Mouse (Mus musculus): ENCODE results near the gene Runx1. TPM values are rescaled to one million over a fixed set of nuclear protein-coding genes. Genes with fewer than 3 reads are reported as not detected.

The Runx1 gene
- polyA plus RNA-seq, 1 experiment from 2014 or later = 13.8 TPM

DNA sequence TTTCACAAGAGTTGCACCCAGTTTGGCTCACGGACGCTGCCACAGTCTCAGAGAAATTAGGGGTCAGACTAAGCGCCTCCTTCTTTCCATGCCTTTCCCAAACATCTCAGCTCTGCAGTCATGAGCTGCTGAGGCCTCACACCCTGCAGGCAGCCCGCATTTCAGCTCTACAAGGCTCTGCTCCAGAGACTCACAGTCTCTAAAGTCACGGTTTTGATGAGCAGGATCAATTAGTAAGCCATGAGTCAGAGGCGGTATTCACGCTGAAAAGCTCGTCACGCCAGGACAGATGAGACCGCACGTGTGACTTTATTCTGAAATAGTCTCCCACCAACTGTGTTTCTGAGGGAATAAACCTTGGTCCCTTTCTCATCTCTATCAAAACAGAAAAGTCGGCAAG, 86.0 kb downstream of the Runx1 start:
- peaks cover 28% of the 10 kb centered on the region for H3K4me1 ChIP-seq
- no peak for ATAC-seq (ENCODE audit: insufficient number of reproducible peaks, insufficient read depth, low FRiP score, low TSS enrichment)
- H3K4me2 ChIP-seq (replicated peaks) = no peak overlapping the region
- H3K9me3 ChIP-seq = no peaks in the 10 kb centered on the region
- no peaks in the 10 kb centered on the region for H3K27me3 ChIP-seq
- 44% methylated on average over 12 of the region's 12 CpGs for WGBS
- peak overlapping the region; percentile 61 for H3K27ac ChIP-seq
- no peak overlapping the region for H3K4me3 ChIP-seq
- no peak overlapping the region for H3K9ac ChIP-seq
- no peaks in the 10 kb centered on the region for H3K36me3 ChIP-seq

GRCm38 (mm10) chr16:92739071-92739793, 86.7 kb downstream of the Runx1 start:
- whole genome bisulfite sequencing = 59% methylated on average over 7 of the region's 7 CpGs
- Histone ChIP-seq H3K4me1 (peaks cover 23% of the 10 kb centered on the region), H3K9ac (no peak overlapping the region), H3K27ac (peak overlapping the region; percentile 61; the same call in 1 of the 2 replicates), H3K4me3 (no peak overlapping the region), H3K9me3 (no peaks in the 10 kb centered on the region), H3K4me2 (replicated peaks) (no peak overlapping the region), H3K36me3 (no peaks in the 10 kb centered on the region), H3K27me3 (no peaks in the 10 kb centered on the region)
- no peak for ATAC-seq (ENCODE audit: insufficient number of reproducible peaks, insufficient read depth, low FRiP score, low TSS enrichment)

DNA sequence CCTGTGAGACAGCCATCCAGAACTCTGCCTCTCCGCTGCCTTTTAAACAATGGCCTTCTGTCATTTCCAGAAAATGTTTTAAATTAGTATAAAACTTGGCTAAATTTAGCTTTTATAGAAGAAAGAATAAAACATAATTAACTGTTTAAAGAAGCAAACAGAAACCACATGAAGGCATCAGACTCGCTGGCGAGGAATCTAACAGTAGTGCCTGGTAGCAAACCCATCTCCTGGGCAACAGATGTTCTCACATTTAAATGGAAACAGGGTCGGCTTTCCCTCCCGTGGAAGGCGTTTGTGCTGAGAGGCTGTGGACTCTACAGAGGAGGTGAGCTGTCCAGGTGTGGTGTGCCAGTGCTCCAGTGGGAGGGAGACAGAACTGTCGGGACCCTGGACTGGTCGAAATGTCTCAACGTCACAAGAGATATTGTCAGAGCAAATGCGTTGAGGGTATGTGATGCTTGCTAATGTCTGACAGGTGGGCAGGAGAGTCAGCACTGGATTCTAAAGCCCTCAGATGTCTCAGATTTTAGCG, 87.4 kb downstream of the Runx1 start:
- WGBS = 41% methylated on average over 11 of the region's 11 CpGs
- Histone ChIP-seq H3K9ac (no peak overlapping the region), H3K27me3 (no peaks in the 10 kb centered on the region), H3K27ac (peak overlapping the region; percentile 25; the same call in 1 of the 2 replicates), H3K36me3 (no peaks in the 10 kb centered on the region), H3K4me3 (no peak overlapping the region), H3K4me2 (replicated peaks) (no peak overlapping the region), H3K4me1 (peaks cover 16% of the 10 kb centered on the region; the same call in 1 of the 2 replicates), H3K9me3 (no peaks in the 10 kb centered on the region)
- ATAC-seq (ENCODE audit: insufficient number of reproducible peaks, insufficient read depth, low FRiP score, low TSS enrichment) = no peak

DNA sequence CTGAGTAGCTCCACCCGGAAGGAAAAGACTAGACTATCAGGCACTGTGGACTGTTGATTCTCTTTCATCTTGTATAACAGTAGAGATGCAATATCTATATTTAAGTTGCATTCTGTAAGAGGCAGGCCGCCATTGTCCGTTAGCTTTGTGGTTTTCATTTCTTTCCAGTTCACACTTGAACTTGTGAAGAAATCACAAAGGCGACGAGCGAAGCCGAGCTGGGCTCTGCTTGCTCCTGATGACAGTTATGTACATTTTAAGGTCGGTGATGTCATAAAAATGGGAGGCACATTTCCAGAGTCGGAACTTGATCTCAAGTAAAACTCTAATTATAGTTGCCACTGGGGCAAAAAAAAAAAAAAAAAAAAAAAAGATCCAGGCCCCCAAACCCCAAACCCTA, 99.1 kb downstream of the Runx1 start:
- no peaks in the 10 kb centered on the region for H3K9me3 ChIP-seq
- peaks cover 3% of the 10 kb centered on the region; the same call in 1 of the 2 replicates for H3K4me1 ChIP-seq
- no peaks in the 10 kb centered on the region for H3K36me3 ChIP-seq
- ATAC-seq (ENCODE audit: insufficient number of reproducible peaks, insufficient read depth, low FRiP score, low TSS enrichment) = no peak
- no peak overlapping the region for H3K4me2 ChIP-seq (replicated peaks)
- no peaks in the 10 kb centered on the region for H3K27me3 ChIP-seq
- no peak overlapping the region for H3K4me3 ChIP-seq
- no peak overlapping the region for H3K27ac ChIP-seq
- no peak overlapping the region for H3K9ac ChIP-seq
- 86% methylated on average over 9 of the region's 9 CpGs for WGBS

GRCm38 (mm10) chr16:92724526-92724925, 101.4 kb downstream of the Runx1 start:
- Histone ChIP-seq H3K4me1 (peaks cover 16% of the 10 kb centered on the region), H3K9ac (no peak overlapping the region), H3K4me2 (replicated peaks) (no peak overlapping the region), H3K4me3 (no peak overlapping the region), H3K9me3 (no peaks in the 10 kb centered on the region), H3K36me3 (no peaks in the 10 kb centered on the region), H3K27me3 (0 out of 2 replicates have a peak, but pooled peaks cover 5% of the 10 kb centered on the region), H3K27ac (no peak overlapping the region)
- WGBS = 88% methylated on average over 3 of the region's 3 CpGs
- ATAC-seq (ENCODE audit: insufficient number of reproducible peaks, insufficient read depth, low FRiP score, low TSS enrichment) = no peak

GRCm38 (mm10) chr16:92720678-92721077, 105.3 kb downstream of the Runx1 start:
- H3K27ac ChIP-seq = peak overlapping the region; percentile 69
- H3K27me3 ChIP-seq = peaks cover 22% of the 10 kb centered on the region
- peaks cover 26% of the 10 kb centered on the region for H3K4me1 ChIP-seq
- ATAC-seq (ENCODE audit: insufficient number of reproducible peaks, insufficient read depth, low FRiP score, low TSS enrichment) = no peak
- H3K4me3 ChIP-seq = no peak overlapping the region
- H3K36me3 ChIP-seq = no peaks in the 10 kb centered on the region
- H3K4me2 ChIP-seq (replicated peaks) = no peak overlapping the region
- 63% methylated on average over 10 of the region's 10 CpGs for WGBS
- H3K9ac ChIP-seq = no peak overlapping the region
- no peaks in the 10 kb centered on the region for H3K9me3 ChIP-seq

DNA sequence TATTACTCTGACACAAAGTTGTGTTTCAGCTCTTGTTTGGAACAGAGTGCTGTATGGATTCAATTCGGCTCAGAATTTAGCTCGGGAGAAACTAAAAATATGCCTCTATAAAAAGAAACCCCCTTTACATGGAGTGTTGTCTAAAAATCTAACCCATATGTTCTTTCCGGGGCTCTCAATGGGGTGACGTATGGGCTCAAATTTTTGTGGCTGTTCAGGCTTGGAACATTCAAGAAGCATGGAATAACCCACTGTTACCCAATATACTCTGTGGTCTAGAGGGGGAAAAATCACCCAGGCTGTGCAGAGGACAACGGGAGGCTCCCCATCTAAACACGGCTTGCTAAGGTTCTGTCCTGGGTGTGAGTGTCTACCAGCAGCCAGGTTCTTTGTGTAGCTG, 106.2 kb downstream of the Runx1 start:
- WGBS = 57% methylated on average over 6 of the region's 6 CpGs
- ATAC-seq (ENCODE audit: insufficient number of reproducible peaks, insufficient read depth, low FRiP score, low TSS enrichment) = peak; percentile 48; the same call in 1 of the 2 replicates
- Histone ChIP-seq H3K4me3 (no peak overlapping the region), H3K36me3 (no peaks in the 10 kb centered on the region), H3K9ac (no peak overlapping the region), H3K27me3 (peaks cover 25% of the 10 kb centered on the region), H3K4me1 (peaks cover 26% of the 10 kb centered on the region), H3K9me3 (no peaks in the 10 kb centered on the region), H3K4me2 (replicated peaks) (no peak overlapping the region), H3K27ac (peak overlapping the region; percentile 69)

DNA sequence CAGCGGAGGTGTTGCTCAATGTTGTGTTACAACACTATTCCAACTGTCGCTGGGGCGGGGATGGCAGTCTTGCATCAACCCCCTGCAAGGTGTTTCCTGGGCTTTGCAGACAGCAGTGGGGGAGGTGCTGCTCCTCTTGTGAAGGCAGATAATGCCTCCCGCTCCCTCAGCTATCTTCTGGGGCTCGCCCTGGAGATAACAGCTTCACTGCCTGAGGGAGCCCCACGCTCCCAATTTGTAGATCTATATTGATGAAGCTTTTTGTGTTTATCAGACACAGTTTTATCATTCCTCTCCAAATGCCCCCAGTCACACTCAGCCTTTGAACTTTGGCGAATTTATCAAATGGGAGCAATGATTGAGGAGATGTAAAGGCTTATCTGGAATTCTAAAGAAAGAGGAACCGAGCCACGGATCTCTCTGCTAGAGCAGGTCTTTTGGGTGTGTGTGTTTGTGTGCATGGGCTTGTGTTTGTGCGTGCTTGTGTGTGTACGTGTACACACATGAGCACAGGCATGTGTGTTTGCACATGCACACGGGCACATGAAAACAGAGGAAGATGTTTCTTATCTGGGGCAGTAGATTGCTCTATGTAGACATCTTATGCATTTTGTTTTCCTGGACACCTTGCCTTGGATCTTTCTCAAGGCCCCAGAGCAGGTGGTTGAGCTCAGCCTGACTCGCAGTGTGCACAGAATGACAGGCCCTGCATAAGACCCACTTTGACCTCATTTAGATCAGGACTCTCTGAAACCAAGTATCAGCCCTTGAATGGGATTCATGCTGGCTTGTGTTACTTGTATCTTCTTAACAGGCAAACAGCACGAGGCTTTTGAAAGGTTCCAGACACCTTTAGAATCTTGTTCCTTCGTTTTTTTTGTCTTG, 110.1 kb downstream of the Runx1 start:
- H3K9me3 ChIP-seq = no peaks in the 10 kb centered on the region
- no peak overlapping the region for H3K4me3 ChIP-seq
- no peak overlapping the region for H3K4me2 ChIP-seq (replicated peaks)
- H3K4me1 ChIP-seq = peaks cover 21% of the 10 kb centered on the region
- no peak for ATAC-seq (ENCODE audit: insufficient number of reproducible peaks, insufficient read depth, low FRiP score, low TSS enrichment)
- H3K27ac ChIP-seq = no peak overlapping the region
- 37% methylated on average over 15 of the region's 15 CpGs for WGBS
- H3K36me3 ChIP-seq = no peaks in the 10 kb centered on the region
- H3K9ac ChIP-seq = no peak overlapping the region
- H3K27me3 ChIP-seq = peaks cover 25% of the 10 kb centered on the region

- no peak overlapping the region for H3K4me2 ChIP-seq (replicated peaks)
- no peak overlapping the region for H3K9ac ChIP-seq
- H3K27ac ChIP-seq = no peak overlapping the region
- peaks cover 8% of the 10 kb centered on the region; the same call in 1 of the 2 replicates for H3K4me1 ChIP-seq
- H3K4me3 ChIP-seq = no peak overlapping the region
- H3K9me3 ChIP-seq = no peaks in the 10 kb centered on the region
- H3K27me3 ChIP-seq = no peaks in the 10 kb centered on the region
- WGBS = 35% methylated on average over 1 of the region's 1 CpGs
- ATAC-seq (ENCODE audit: insufficient number of reproducible peaks, insufficient read depth, low FRiP score, low TSS enrichment) = no peak
- H3K36me3 ChIP-seq = no peaks in the 10 kb centered on the region
Measured at GRCm38 (mm10) chr16:92710161-92710560, 115.8 kb downstream of the Runx1 start.

DNA sequence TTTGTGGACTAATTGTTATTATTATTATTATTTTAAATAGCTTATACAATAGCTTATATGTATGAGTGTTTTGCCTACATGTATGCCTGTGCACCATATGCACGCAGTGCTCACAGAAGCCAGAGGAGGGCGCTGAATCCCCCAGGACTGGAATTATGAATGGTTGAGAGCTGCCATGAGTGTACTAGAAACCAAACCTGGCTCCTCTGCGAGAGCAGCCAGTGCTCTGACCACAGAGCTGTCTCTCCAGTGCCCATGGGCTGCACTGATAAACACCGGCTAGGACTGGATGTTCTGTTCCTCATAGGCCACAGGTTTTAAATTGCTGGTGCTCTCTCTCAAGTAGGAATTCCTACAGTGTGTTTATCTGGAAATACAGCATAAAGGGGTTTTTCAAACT, 117.2 kb downstream of the Runx1 start:
- ATAC-seq (ENCODE audit: insufficient number of reproducible peaks, insufficient read depth, low FRiP score, low TSS enrichment) = no peak
- Histone ChIP-seq H3K27ac (no peak overlapping the region), H3K27me3 (0 out of 2 replicates have a peak, but pooled peaks cover 5% of the 10 kb centered on the region), H3K36me3 (no peaks in the 10 kb centered on the region), H3K4me3 (no peak overlapping the region), H3K9ac (no peak overlapping the region), H3K4me1 (peaks cover 8% of the 10 kb centered on the region; the same call in 1 of the 2 replicates), H3K9me3 (no peaks in the 10 kb centered on the region), H3K4me2 (replicated peaks) (no peak overlapping the region)
- 64% methylated on average over 4 of the region's 4 CpGs for WGBS

DNA sequence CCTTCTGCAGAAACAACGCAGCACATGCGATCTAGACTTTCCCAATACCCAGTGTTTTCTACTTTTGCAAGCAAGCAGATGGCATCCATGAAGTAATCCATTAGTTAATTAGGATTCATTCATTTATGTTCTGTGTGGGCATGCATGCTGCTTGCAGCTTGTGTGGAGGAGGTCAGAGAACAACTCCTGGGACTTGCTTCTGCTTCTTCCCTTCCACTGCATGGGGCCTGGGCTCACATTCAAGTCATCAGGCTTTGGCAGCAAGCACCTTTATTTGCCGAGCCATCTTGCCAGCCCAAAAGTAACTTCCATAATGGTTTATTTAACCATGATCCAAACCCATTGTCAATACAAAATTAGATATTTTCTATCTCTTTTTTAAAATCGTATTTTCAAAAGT, 118.2 kb downstream of the Runx1 start:
- H3K27me3 ChIP-seq = 0 out of 2 replicates have a peak, but pooled peaks cover 9% of the 10 kb centered on the region
- WGBS = 87% methylated on average over 4 of the region's 4 CpGs
- no peak for ATAC-seq (ENCODE audit: insufficient number of reproducible peaks, insufficient read depth, low FRiP score, low TSS enrichment)
- no peak overlapping the region for H3K9ac ChIP-seq
- no peaks in the 10 kb centered on the region for H3K9me3 ChIP-seq
- peaks cover 8% of the 10 kb centered on the region; the same call in 1 of the 2 replicates for H3K4me1 ChIP-seq
- H3K4me2 ChIP-seq (replicated peaks) = no peak overlapping the region
- no peak overlapping the region for H3K27ac ChIP-seq
- H3K36me3 ChIP-seq = no peaks in the 10 kb centered on the region
- H3K4me3 ChIP-seq = no peak overlapping the region
